Mouse (Mus musculus) neural tube, embryonic 14.5 days (tissue): ENCODE data around the gene Fam104a. TPM values are rescaled to one million over a fixed set of nuclear protein-coding genes. Genes with fewer than 3 reads are reported as not detected.

Experiments
- ATAC-seq: fragments of 200-750 bp; cut with Nextera tagmentation; 2 replicates; pipeline ENCODE4 v1.8.0; 2017; ENCODE audit warnings: low read depth, mild to moderate bottlenecking, moderate TSS enrichment, moderate library complexity
- H3K27ac ChIP-seq: fragments of 300-500 bp; sonication (generic); 2 replicates; pipeline ENCODE4 v1.5.1; 2014; ENCODE audit warnings: low read depth, mild to moderate bottlenecking, control low read depth, low read length, moderate library complexity, mixed read lengths
- H3K27me3 ChIP-seq: fragments of 300-500 bp; sonication (generic); 2 replicates; pipeline ENCODE4 v1.6.1; 2014; ENCODE audit warnings: low read length; ENCODE audit not compliant: control insufficient read depth, insufficient read depth
- H3K36me3 ChIP-seq: fragments of 300-500 bp; sonication (generic); 2 replicates; pipeline ENCODE4 v1.6.1; 2014; ENCODE audit warnings: low read length, mixed read lengths; ENCODE audit not compliant: control insufficient read depth, insufficient read depth
- H3K4me1 ChIP-seq: fragments of 300-500 bp; sonication (generic); 2 replicates; pipeline ENCODE4 v1.6.1; 2014; ENCODE audit warnings: low read length; ENCODE audit not compliant: control insufficient read depth, insufficient read depth
- H3K4me2 ChIP-seq: fragments of 300-500 bp; sonication (generic); 2 replicates; pipeline ENCODE4 v1.6.1; 2014; ENCODE audit warnings: mild to moderate bottlenecking, low read depth, low read length, control low read depth
- H3K4me3 ChIP-seq: fragments of 300-500 bp; sonication (generic); 2 replicates; pipeline ENCODE4 v1.5.1; 2014; ENCODE audit warnings: low read depth, low read length, control low read depth, mixed read lengths
- H3K9ac ChIP-seq: fragments of 300-500 bp; sonication (generic); replicated peaks from 2 replicates; pipeline ENCODE4 v1.6.1; 2014; ENCODE audit warnings: low read depth, mild to moderate bottlenecking, control low read depth, low read length, mixed read lengths
- H3K9me3 ChIP-seq: fragments of 300-500 bp; sonication (generic); 2 replicates; pipeline ENCODE4 v1.6.1; 2016; ENCODE audit warnings: low read length; ENCODE audit not compliant: control insufficient read depth
- WGBS: fragments of 180-500 bp; shearing (Covaris S2); extraction: QIAGEN DNeasy Blood & Tissue Kit; methylation state at CpG from one replicate; pipeline ENCODE4 v1.1.7; 2014; 5-methylcytosine and 5-hydroxymethylcytosine counted together
- polyA plus RNA-seq: library from polyadenylated mRNA; unstranded; fragments of >200 nt; fragmentation: Nextera tagmentation; extraction: Ambion mirVana; gene quantifications from 2 replicates; pipeline ENCODE4 v1.2.1, GENCODE M21; 2014

The Fam104a gene
- polyA plus RNA-seq, 1 experiment from 2014 or later = 41.4 TPM

- Histone ChIP-seq H3K27me3 (no peaks in the 10 kb centered on the region), H3K36me3 (no peaks in the 10 kb centered on the region), H3K4me3 (no peak overlapping the region), H3K27ac (no peak overlapping the region), H3K9ac (no peak overlapping the region), H3K4me1 (no peaks in the 10 kb centered on the region), H3K4me2 (no peak overlapping the region), H3K9me3 (no peaks in the 10 kb centered on the region)
- WGBS = 60% methylated on average over 10 of the region's 10 CpGs
- no peak for ATAC-seq
These were observed 49.2 kb downstream of the Fam104a start for GRCm38 (mm10) chr11:113634699-113635121.

GRCm38 (mm10) chr11:113633398-113633797 lies 50.6 kb downstream of the Fam104a start:
- no peak overlapping the region for H3K4me3 ChIP-seq
- no peak overlapping the region for H3K27ac ChIP-seq
- ATAC-seq = no peak
- H3K9me3 ChIP-seq = no peaks in the 10 kb centered on the region
- no peak overlapping the region for H3K9ac ChIP-seq
- no peak overlapping the region for H3K4me2 ChIP-seq
- H3K27me3 ChIP-seq = no peaks in the 10 kb centered on the region
- WGBS = 96% methylated on average over 5 of the region's 5 CpGs
- H3K4me1 ChIP-seq = no peaks in the 10 kb centered on the region
- H3K36me3 ChIP-seq = no peaks in the 10 kb centered on the region

DNA sequence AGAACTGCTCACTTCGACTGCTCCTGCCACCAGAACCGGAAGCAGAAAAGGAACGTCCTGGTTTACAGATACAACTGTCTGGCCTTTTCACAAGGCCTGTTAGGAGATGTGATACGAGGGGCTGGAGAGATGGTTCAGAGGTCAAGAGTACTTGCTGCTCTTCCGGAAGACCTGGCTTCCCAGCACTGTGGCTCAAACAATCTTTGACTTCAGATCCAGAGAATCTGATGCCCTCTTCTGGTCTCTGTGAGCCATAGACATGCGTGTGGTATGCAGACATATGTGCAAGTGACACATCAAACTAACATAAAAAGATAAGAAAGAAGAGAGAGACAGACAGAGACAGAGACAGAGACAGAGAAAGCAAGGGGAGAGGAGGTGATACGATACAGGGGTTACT lies 51.7 kb downstream of the Fam104a start:
- H3K4me1 ChIP-seq = no peaks in the 10 kb centered on the region
- no peaks in the 10 kb centered on the region for H3K9me3 ChIP-seq
- no peak for ATAC-seq
- no peaks in the 10 kb centered on the region for H3K27me3 ChIP-seq
- no peak overlapping the region for H3K27ac ChIP-seq
- H3K4me2 ChIP-seq = no peak overlapping the region
- no peaks in the 10 kb centered on the region for H3K36me3 ChIP-seq
- no peak overlapping the region for H3K4me3 ChIP-seq
- H3K9ac ChIP-seq = no peak overlapping the region
- WGBS = 85% methylated on average over 7 of the region's 7 CpGs

- Histone ChIP-seq H3K4me2 (no peak overlapping the region), H3K9ac (no peak overlapping the region), H3K4me3 (no peak overlapping the region), H3K4me1 (no peaks in the 10 kb centered on the region), H3K9me3 (no peaks in the 10 kb centered on the region), H3K27ac (no peak overlapping the region), H3K27me3 (no peaks in the 10 kb centered on the region), H3K36me3 (no peaks in the 10 kb centered on the region)
- no peak for ATAC-seq
- 61% methylated on average over 8 of the region's 8 CpGs for WGBS
These were observed 52.1 kb downstream of the Fam104a start for GRCm38 (mm10) chr11:113631862-113632261.

GRCm38 (mm10) chr11:113631302-113631701 lies 52.7 kb downstream of the Fam104a start:
- ATAC-seq = no peak
- no peak overlapping the region for H3K9ac ChIP-seq
- H3K4me3 ChIP-seq = no peak overlapping the region
- H3K27me3 ChIP-seq = no peaks in the 10 kb centered on the region
- 89% methylated on average over 8 of the region's 8 CpGs for WGBS
- H3K9me3 ChIP-seq = no peaks in the 10 kb centered on the region
- no peaks in the 10 kb centered on the region for H3K4me1 ChIP-seq
- no peaks in the 10 kb centered on the region for H3K36me3 ChIP-seq
- H3K4me2 ChIP-seq = no peak overlapping the region
- no peak overlapping the region for H3K27ac ChIP-seq

DNA sequence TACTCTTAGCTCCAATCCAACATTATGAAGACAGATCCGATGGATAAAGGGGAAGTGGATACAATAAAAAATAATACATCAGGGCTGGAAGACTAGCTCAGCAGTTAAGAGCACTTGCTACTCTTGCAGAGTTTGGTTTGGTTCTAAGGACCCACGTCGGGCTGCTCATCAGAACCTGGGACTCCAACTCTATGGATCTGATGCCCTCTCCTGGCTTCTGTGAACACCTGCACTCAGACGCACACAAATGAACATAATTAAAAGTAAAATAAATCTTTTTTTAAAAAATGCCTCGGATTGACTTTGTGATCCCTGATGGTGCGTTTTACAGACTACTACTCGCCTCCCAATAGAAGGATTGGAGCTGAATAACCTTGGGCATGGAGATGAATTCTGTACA lies 53.3 kb downstream of the Fam104a start:
- H3K27me3 ChIP-seq = no peaks in the 10 kb centered on the region
- no peak overlapping the region for H3K9ac ChIP-seq
- H3K9me3 ChIP-seq = no peaks in the 10 kb centered on the region
- no peak for ATAC-seq
- no peaks in the 10 kb centered on the region for H3K4me1 ChIP-seq
- H3K4me2 ChIP-seq = no peak overlapping the region
- no peak overlapping the region for H3K4me3 ChIP-seq
- H3K27ac ChIP-seq = no peak overlapping the region
- H3K36me3 ChIP-seq = no peaks in the 10 kb centered on the region
- WGBS = 60% methylated on average over 7 of the region's 7 CpGs

- Histone ChIP-seq H3K9ac (no peak overlapping the region), H3K27ac (no peak overlapping the region), H3K9me3 (no peaks in the 10 kb centered on the region), H3K4me2 (no peak overlapping the region), H3K27me3 (no peaks in the 10 kb centered on the region), H3K36me3 (no peaks in the 10 kb centered on the region), H3K4me3 (no peak overlapping the region), H3K4me1 (no peaks in the 10 kb centered on the region)
- ATAC-seq = no peak
- WGBS = 56% methylated on average over 4 of the region's 4 CpGs
These were observed 56.2 kb downstream of the Fam104a start for GRCm38 (mm10) chr11:113627785-113628184.

GRCm38 (mm10) chr11:113625437-113625836 lies 58.5 kb downstream of the Fam104a start:
- no peak for ATAC-seq
- no peak overlapping the region for H3K4me3 ChIP-seq
- no peaks in the 10 kb centered on the region for H3K9me3 ChIP-seq
- H3K4me1 ChIP-seq = 0 out of 2 replicates have a peak, but pooled peaks cover 2% of the 10 kb centered on the region
- no peak overlapping the region for H3K9ac ChIP-seq
- H3K27me3 ChIP-seq = no peaks in the 10 kb centered on the region
- H3K27ac ChIP-seq = no peak overlapping the region
- no peaks in the 10 kb centered on the region for H3K36me3 ChIP-seq
- WGBS = 95% methylated on average over 18 of the region's 18 CpGs
- no peak overlapping the region for H3K4me2 ChIP-seq

DNA sequence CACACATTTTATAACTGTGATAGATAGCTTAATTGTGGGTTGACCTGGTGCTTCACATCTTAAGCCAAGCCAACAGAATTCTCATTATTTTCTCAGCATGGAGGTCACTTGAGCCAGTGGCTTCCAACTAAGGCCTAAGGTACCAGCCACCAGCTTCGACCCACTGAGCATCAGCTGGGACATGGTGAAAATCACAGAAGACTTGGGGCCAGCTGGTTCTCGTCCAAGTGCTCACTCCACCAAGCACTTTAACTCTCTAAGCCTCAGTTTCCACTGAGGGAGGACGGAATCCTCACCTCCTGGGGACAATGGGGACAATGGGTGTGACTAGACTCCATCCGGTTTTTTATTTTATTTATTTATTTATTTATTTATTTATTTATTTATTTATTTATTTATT lies 61.9 kb downstream of the Fam104a start:
- Histone ChIP-seq H3K9me3 (no peaks in the 10 kb centered on the region), H3K4me1 (peaks cover 12% of the 10 kb centered on the region), H3K4me3 (no peak overlapping the region), H3K36me3 (no peaks in the 10 kb centered on the region), H3K4me2 (no peak overlapping the region), H3K27me3 (0 out of 2 replicates have a peak, but pooled peaks cover 3% of the 10 kb centered on the region), H3K9ac (no peak overlapping the region), H3K27ac (no peak overlapping the region)
- 82% methylated on average over 4 of the region's 4 CpGs for WGBS
- ATAC-seq = no peak
